Mouse (Mus musculus): Measurements from ENCODE around the gene Vmn2r83. TPM values are rescaled to one million over a fixed set of nuclear protein-coding genes. Genes with fewer than 3 reads are reported as not detected.

The Vmn2r83 gene
- total and polyA plus RNA-seq, 3 experiments, result not detected

DNA sequence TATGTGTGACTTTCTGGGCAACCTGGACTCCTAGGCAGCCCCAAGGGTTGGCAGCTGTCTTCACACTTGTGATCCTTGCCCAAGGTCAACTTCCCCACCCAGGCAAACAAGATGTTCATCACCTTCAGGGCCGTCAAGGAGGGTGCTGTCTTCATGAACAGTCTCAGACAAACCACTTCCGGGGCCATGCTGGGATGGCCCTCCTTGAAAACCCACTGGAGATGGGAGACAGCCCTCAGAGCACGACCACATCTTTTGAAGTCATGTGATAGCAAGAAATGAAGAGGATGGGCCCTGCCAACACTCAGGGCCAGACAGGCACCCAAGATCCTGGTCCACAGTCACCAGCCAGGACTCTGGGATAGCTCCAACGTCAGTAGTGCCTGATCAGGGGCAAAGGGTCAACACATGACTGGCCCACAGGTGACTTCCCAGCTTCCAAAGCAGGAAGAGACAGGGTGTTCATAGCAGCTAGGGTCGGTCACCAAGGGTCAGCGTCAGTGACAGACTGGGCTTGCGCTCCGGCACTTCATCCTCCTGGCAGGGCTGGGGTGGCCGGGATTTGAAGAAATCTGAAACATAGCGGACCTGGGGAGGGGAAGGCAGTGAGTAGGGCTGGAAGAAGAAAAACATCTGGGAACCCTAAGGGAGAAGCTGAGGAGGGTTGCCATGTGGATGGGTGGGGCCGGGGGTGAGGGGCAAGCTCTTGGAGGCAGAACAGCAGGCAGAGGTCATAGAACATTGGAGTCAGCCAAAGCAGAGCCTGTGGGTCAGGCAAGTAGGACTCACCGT lies 58.3 kb downstream of the Vmn2r83 start:
- Histone ChIP-seq H3K36me3 (ENCODE audit: control insufficient read depth in 1 of 2, insufficient read depth in 2 of 2, low read length in 2 of 2) (no peaks in the 10 kb centered on the region), H3K79me2 (ENCODE audit: control insufficient read depth, insufficient read depth, low read length, poor library complexity) (no peaks in the 10 kb centered on the region)

DNA sequence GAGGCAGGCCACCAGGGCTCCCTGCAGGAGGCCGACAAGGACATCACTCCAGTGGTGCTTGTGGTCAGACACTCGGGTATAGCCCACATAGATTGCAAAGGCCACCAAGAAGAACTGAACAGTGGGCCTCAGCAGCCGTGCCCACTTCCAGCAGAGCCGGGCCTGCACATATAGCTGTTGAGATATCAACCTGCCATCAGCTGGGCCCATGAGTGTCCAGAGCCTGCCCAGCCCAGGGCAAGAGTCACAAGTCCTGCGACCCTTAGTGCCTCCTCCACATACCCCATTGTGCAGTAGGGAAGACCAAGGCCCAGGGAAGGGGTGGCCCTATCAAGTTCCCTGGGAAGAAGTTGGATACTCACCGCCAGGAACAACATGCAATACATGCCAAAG lies 58.9 kb downstream of the Vmn2r83 start:
- H3K9ac ChIP-seq (ENCODE audit: control insufficient read depth, low read depth, low read length, poor library complexity, severe bottlenecking), result no peak overlapping the region
- no peaks in the 10 kb centered on the region for H3K27me3 ChIP-seq (ENCODE audit: control insufficient read depth in 1 of 2, insufficient read depth in 2 of 2, low read length in 2 of 2)

More for the DNA sequence above, 58.3 kb downstream of the Vmn2r83 start:
- DNase-seq (ENCODE audit: low read depth, low spot score), result no peak
- Histone ChIP-seq H3K9me3 (replicated peaks; ENCODE audit: insufficient read depth, low read length) (no peaks in the 10 kb centered on the region), H3K27ac (ENCODE audit: control insufficient read depth, low read depth, low read length) (no peak overlapping the region), H3K4me3 (ENCODE audit: control insufficient read depth in 1 of 2, insufficient read depth in 1 of 2, low read depth in 2 of 2, low read length in 2 of 2) (no peak overlapping the region), H3K27me3 (ENCODE audit: control insufficient read depth in 1 of 2, insufficient read depth in 2 of 2, low read length in 2 of 2) (no peaks in the 10 kb centered on the region), H3K4me1 (ENCODE audit: control insufficient read depth in 1 of 2, insufficient read depth in 2 of 2, low read length in 2 of 2) (no peaks in the 10 kb centered on the region), H3K9ac (ENCODE audit: control insufficient read depth, low read depth, low read length, poor library complexity, severe bottlenecking) (no peak overlapping the region)
- no peak for TF ChIP-seq TCF12 (IDR thresholded peaks at IDR 0.05; ENCODE audit: low read depth, low read length)
- no peak for TF ChIP-seq RCOR1 (IDR thresholded peaks at IDR 0.05; ENCODE audit: low read depth, low read length)
- no peak for TF ChIP-seq BHLHE40 (IDR thresholded peaks at IDR 0.05; ENCODE audit: borderline replicate concordance, low read depth, low read length)
- TF ChIP-seq UBTF (IDR thresholded peaks at IDR 0.05; ENCODE audit: borderline replicate concordance, insufficient read depth, low read depth, low read length), result no peak
- no peak for TF ChIP-seq GABPA (IDR thresholded peaks at IDR 0.05; ENCODE audit: low read depth, low read length)
- no peak for TF ChIP-seq POLR2AphosphoS5 (IDR thresholded peaks at IDR 0.05; ENCODE audit: borderline replicate concordance, low read depth, low read length)
- no peak for TF ChIP-seq ETS1 (IDR thresholded peaks at IDR 0.05; ENCODE audit: low read depth, low read length)
- no peak for TF ChIP-seq POLR2AphosphoS2 (IDR thresholded peaks at IDR 0.05; ENCODE audit: low read length)
- no peak for TF ChIP-seq MEF2A (IDR thresholded peaks at IDR 0.05; ENCODE audit: extremely low read depth, insufficient replicate concordance, low read depth, low read length, poor library complexity, severe bottlenecking)
- no peak for TF ChIP-seq CHD2 (IDR thresholded peaks at IDR 0.05; ENCODE audit: low read length)
- no peak for TF ChIP-seq SIN3A (IDR thresholded peaks at IDR 0.05; ENCODE audit: low read length)
- TF ChIP-seq SMC3 (IDR thresholded peaks at IDR 0.05; ENCODE audit: low read depth, low read length), result no peak

More for the DNA sequence above, 58.9 kb downstream of the Vmn2r83 start:
- Histone ChIP-seq H3K27ac (ENCODE audit: control insufficient read depth, low read depth, low read length) (no peak overlapping the region), H3K36me3 (ENCODE audit: control insufficient read depth in 1 of 2, insufficient read depth in 2 of 2, low read length in 2 of 2) (no peaks in the 10 kb centered on the region), H3K79me2 (ENCODE audit: control insufficient read depth, insufficient read depth, low read length, poor library complexity) (no peaks in the 10 kb centered on the region), H3K4me1 (ENCODE audit: control insufficient read depth in 1 of 2, insufficient read depth in 2 of 2, low read length in 2 of 2) (no peaks in the 10 kb centered on the region), H3K4me3 (ENCODE audit: control insufficient read depth in 1 of 2, insufficient read depth in 1 of 2, low read depth in 2 of 2, low read length in 2 of 2) (no peak overlapping the region), H3K9me3 (replicated peaks; ENCODE audit: insufficient read depth, low read length) (no peaks in the 10 kb centered on the region)
- TF ChIP-seq POLR2AphosphoS5 (IDR thresholded peaks at IDR 0.05; ENCODE audit: borderline replicate concordance, low read depth, low read length) (no peak), GATA1 (IDR thresholded peaks at IDR 0.05; ENCODE audit: low read depth, low read length) (no peak), SMC3 (IDR thresholded peaks at IDR 0.05; ENCODE audit: low read depth, low read length) (no peak), ZC3H11A (IDR thresholded peaks at IDR 0.05; ENCODE audit: low read depth, low read length) (no peak), USF1 (IDR thresholded peaks at IDR 0.05; ENCODE audit: low read depth, low read length) (no peak)
- no peak for DNase-seq (ENCODE audit: low read depth, low spot score)
